15 mouse cellular contexts compared by ENCODE assay signal in the genomic region with DNA sequence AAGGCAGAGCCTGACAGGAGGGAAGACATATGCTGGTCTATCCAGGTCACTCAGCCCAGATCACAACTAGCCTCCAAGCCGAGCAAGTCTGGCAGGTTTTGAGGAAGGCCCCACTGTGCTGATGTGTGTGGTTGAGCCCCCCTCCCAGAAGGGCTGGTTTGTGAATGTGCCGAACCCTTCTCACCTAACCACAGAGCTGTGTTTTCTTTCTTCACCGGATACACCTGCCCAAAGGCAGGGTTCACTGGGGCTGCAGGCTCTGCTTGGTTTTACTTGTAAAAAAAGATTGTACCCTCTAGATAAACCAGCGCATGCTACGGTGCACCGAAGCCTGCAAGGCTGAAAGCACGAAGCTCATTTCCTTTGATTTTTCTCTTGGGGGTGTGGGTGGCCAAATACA. TPM values are rescaled to one million over a fixed set of nuclear protein-coding genes. Genes with fewer than 3 reads are reported as not detected.
DNase-seq lines count a peak whose midpoint lies in the region; ATAC-seq and TF ChIP-seq lines count a peak whose summit lies in the region.
"Had no signal": no experiment of that assay in that cellular context is flagged by ENCODE, and none has a peak within 500 bp of the region (broad histone marks: within the 10 kb centered on the region; RNA-seq: fewer than 3 reads in every experiment).

No protein-coding gene starts in this region.

- H3K27me3 ChIP-seq in lung, embryonic 16.5 days (ENCODE audit: control insufficient read depth, insufficient read depth, low read depth, low read length), result no peaks in the 10 kb centered on the region
- no peaks in the 10 kb centered on the region for H3K27me3 ChIP-seq in small intestine, adult 2 months (ENCODE audit: control insufficient read depth, insufficient read depth, low read length)
- H3K27me3 ChIP-seq: forebrain, embryonic 15.5 days; liver, embryonic 12.5 days; Patski had no signal

- H3K36me3 ChIP-seq in lung, embryonic 16.5 days (ENCODE audit: control insufficient read depth, insufficient read depth, low read length), result no peaks in the 10 kb centered on the region
- no peaks in the 10 kb centered on the region for H3K36me3 ChIP-seq in small intestine, adult 2 months (ENCODE audit: control insufficient read depth, insufficient read depth, low read length)
- H3K36me3 ChIP-seq: forebrain, embryonic 15.5 days; liver, embryonic 12.5 days had no signal

- no peaks in the 10 kb centered on the region for H3K4me1 ChIP-seq in lung, embryonic 16.5 days (replicated peaks; ENCODE audit: control insufficient read depth, insufficient read depth, low read length)
- H3K4me1 ChIP-seq in small intestine, adult 2 months (ENCODE audit: control insufficient read depth, insufficient read depth, insufficient read length, low read length), result peaks cover 4% of the 10 kb centered on the region; the same call in 1 of the 2 replicates
- H3K4me1 ChIP-seq: forebrain, embryonic 15.5 days; liver, embryonic 12.5 days had no signal

- 55% methylated on average over 7 of the region's 7 CpGs for WGBS in lung, embryonic 16.5 days
- WGBS in small intestine, adult 2 months, result 66% methylated on average over 7 of the region's 7 CpGs

- H3K9me3 ChIP-seq in lung, embryonic 16.5 days (ENCODE audit: control insufficient read depth, low read length), result no peaks in the 10 kb centered on the region
- H3K9me3 ChIP-seq: forebrain, embryonic 15.5 days; liver, embryonic 12.5 days had no signal

- no peak overlapping the region for H3K9ac ChIP-seq in lung, embryonic 16.5 days (ENCODE audit: low read length)
- H3K9ac ChIP-seq: forebrain, embryonic 15.5 days; liver, embryonic 12.5 days had no signal

- H3K4me3 ChIP-seq in lung, embryonic 16.5 days (ENCODE audit: low read length), result no peak overlapping the region
- no peak overlapping the region for H3K4me3 ChIP-seq in small intestine, adult 2 months (ENCODE audit: low read depth, low read length)
- H3K4me3 ChIP-seq: forebrain, embryonic 15.5 days; liver, embryonic 12.5 days had no signal

- TF ChIP-seq POLR2A in small intestine, adult 2 months (IDR thresholded peaks at IDR 0.05; ENCODE audit: low read depth, low read length), result no peak

- DNase-seq in lung, postnatal 10 days, result no peak
- peak; percentile 78 for DNase-seq in thymus, postnatal 4 days
- no peak for DNase-seq in urinary bladder, postnatal 25 days (ENCODE audit: low spot score)
- no peak for DNase-seq in MN1 (ENCODE audit: low spot score)

- TF ChIP-seq CTCF in small intestine, adult 2 months (IDR thresholded peaks at IDR 0.05; ENCODE audit: extremely low read depth, insufficient read length, insufficient replicate concordance, low read depth, low read length), result no peak

- no peak overlapping the region for H3K4me2 ChIP-seq in lung, embryonic 16.5 days (ENCODE audit: low read depth, low read length)
- H3K4me2 ChIP-seq: forebrain, embryonic 15.5 days; liver, embryonic 12.5 days had no signal

- ATAC-seq in lung, embryonic 16.5 days (ENCODE audit: low read depth), result peak; percentile 15; the same call in 1 of the 2 replicates
- ATAC-seq in common myeloid progenitor, adult 5-6 weeks (replicated peaks; ENCODE audit: low read depth, poor library complexity, severe bottlenecking), result peak; percentile 96
- ATAC-seq: forebrain, embryonic 15.5 days; liver, embryonic 12.5 days; midbrain, embryonic 16.5 days; Patski had no signal

- H3K27ac ChIP-seq in lung, embryonic 16.5 days (ENCODE audit: low read length), result no peak overlapping the region
- H3K27ac ChIP-seq in small intestine, adult 2 months (ENCODE audit: insufficient read depth, low read depth, low read length), result peak overlapping the region; percentile 17; the same call in 1 of the 2 replicates
- H3K27ac ChIP-seq: forebrain, embryonic 15.5 days; liver, embryonic 12.5 days had no signal

RNA-seq across cellular contexts. Expression of gene Chrna9, which starts 5.6 kb away (rescaled TPM):
- 0.75 and 1.0 TPM in 2 replicates for polyA plus RNA-seq in lung, embryonic 16.5 days (2015; fragmentation: Nextera tagmentation; extraction: Ambion mirVana)
- total RNA-seq in common myeloid progenitor, adult 5-6 weeks (2017), result not detected in 2 replicates
- polyA plus RNA-seq in small intestine, adult 2 months (2012; rRNA removed), result not detected in 2 replicates
- total RNA-seq: heart, adult 18-20 months; layer of hippocampus, postnatal 14 days had no signal
- polyA plus RNA-seq: cortical plate, adult 2 months; forebrain, embryonic 15.5 days; intestine, embryonic 14.5 days; liver, embryonic 12.5 days; midbrain, embryonic 16.5 days; Patski had no signal
